Mouse (Mus musculus) intestine, embryonic 15.5 days (tissue): ENCODE results near the gene Cdx4. TPM values are rescaled to one million over a fixed set of nuclear protein-coding genes. Genes with fewer than 3 reads are reported as not detected.

Source experiments
- ATAC-seq: fragments of 200-750 bp; cut with Nextera tagmentation; 2 replicates; pipeline ENCODE4 v1.8.0; 2017; ENCODE audit warnings: moderate TSS enrichment, moderate library complexity
- H3K27ac ChIP-seq: fragments of 300-500 bp; sonication (generic); 2 replicates; pipeline ENCODE4 v1.5.1; 2015; ENCODE audit warnings: mild to moderate bottlenecking, inconsistent platforms
- H3K27me3 ChIP-seq: fragments of 300-500 bp; sonication (generic); replicated peaks from 2 replicates; pipeline ENCODE4 v1.6.1; 2015; ENCODE audit warnings: inconsistent platforms
- H3K36me3 ChIP-seq: fragments of 300-500 bp; sonication (generic); 2 replicates; pipeline ENCODE4 v1.6.1; 2015; ENCODE audit warnings: inconsistent platforms
- H3K4me1 ChIP-seq: fragments of 300-500 bp; sonication (generic); replicated peaks from 2 replicates; pipeline ENCODE4 v1.6.1; 2015; ENCODE audit warnings: inconsistent platforms
- H3K4me2 ChIP-seq: fragments of 300-500 bp; sonication (generic); replicated peaks from 2 replicates; pipeline ENCODE4 v1.6.1; 2015; ENCODE audit warnings: mild to moderate bottlenecking, inconsistent platforms
- H3K4me3 ChIP-seq: fragments of 300-500 bp; sonication (generic); replicated peaks from 2 replicates; pipeline ENCODE4 v1.5.1; 2015; ENCODE audit warnings: inconsistent platforms
- H3K9ac ChIP-seq: fragments of 300-500 bp; sonication (generic); 2 replicates; pipeline ENCODE4 v1.6.1; 2015; ENCODE audit warnings: inconsistent platforms
- H3K9me3 ChIP-seq: fragments of 300-500 bp; sonication (generic); 2 replicates; pipeline ENCODE4 v1.6.1; 2016; ENCODE audit warnings: inconsistent platforms
- WGBS: fragments of 180-500 bp; shearing (Covaris S2); methylation state at CpG from one replicate; pipeline ENCODE4 v1.1.7; 2015; 5-methylcytosine and 5-hydroxymethylcytosine counted together
- polyA plus RNA-seq: library from polyadenylated mRNA; unstranded; fragments of >200 nt; fragmentation: Nextera tagmentation; extraction: Ambion mirVana; gene quantifications from 2 replicates; pipeline ENCODE4 v1.2.1, GENCODE M21; 2015

Gene Cdx4
- polyA plus RNA-seq, 1 experiment from 2014 or later: not detected

- ATAC-seq: peak; percentile 95
- Histone ChIP-seq H3K9me3 (no peaks in the 10 kb centered on the region), H3K27me3 (no peaks in the 10 kb centered on the region), H3K4me1 (no peaks in the 10 kb centered on the region), H3K4me2 (no peak overlapping the region), H3K9ac (no peak overlapping the region), H3K4me3 (no peak overlapping the region), H3K27ac (0 out of 2 replicates have a peak overlapping the region, but pooled peaks have one; percentile 23), H3K36me3 (no peaks in the 10 kb centered on the region)
- WGBS: 53% methylated on average over 5 of the region's 5 CpGs
Observed at GRCm38 (mm10) chrX:103331125-103331858, 10.1 kb downstream of the Cdx4 start.

- Histone ChIP-seq H3K4me1 (no peaks in the 10 kb centered on the region), H3K27me3 (0 out of 2 replicates have a peak, but pooled peaks cover 8% of the 10 kb centered on the region), H3K27ac (no peak overlapping the region), H3K36me3 (no peaks in the 10 kb centered on the region), H3K4me3 (no peak overlapping the region), H3K9me3 (no peaks in the 10 kb centered on the region), H3K4me2 (no peak overlapping the region), H3K9ac (no peak overlapping the region)
- 70% methylated on average over 3 of the region's 3 CpGs for WGBS
- ATAC-seq: no peak
Observed at GRCm38 (mm10) chrX:103341369-103342113, 20.3 kb downstream of the Cdx4 start.

- Histone ChIP-seq H3K27ac (no peak overlapping the region), H3K4me1 (no peaks in the 10 kb centered on the region), H3K4me3 (peak overlapping the region; percentile 52; the same call in 1 of the 2 replicates), H3K27me3 (no peaks in the 10 kb centered on the region), H3K36me3 (no peaks in the 10 kb centered on the region), H3K4me2 (peak overlapping the region; percentile 53), H3K9ac (no peak overlapping the region), H3K9me3 (no peaks in the 10 kb centered on the region)
- ATAC-seq: 0 out of 2 replicates have a peak, but pooled peaks have one; percentile 16
- 47% methylated on average over 5 of the region's 5 CpGs for WGBS
Observed at GRCm38 (mm10) chrX:103355784-103356183, 34.6 kb downstream of the Cdx4 start.

- WGBS: 13% methylated on average over 33 of the region's 34 CpGs
Observed at GRCm38 (mm10) chrX:103356287-103356686, 35.1 kb downstream of the Cdx4 start, which contains the start of gene Chic1. TSS of gene Chic1 (plus strand) at chrX:103356476.

GRCm38 (mm10) chrX:103356761-103357236 is 35.6 kb downstream of the Cdx4 start:
- Histone ChIP-seq H3K9ac (peak overlapping the region; percentile 46), H3K36me3 (no peaks in the 10 kb centered on the region), H3K4me1 (no peaks in the 10 kb centered on the region), H3K4me2 (peak overlapping the region; percentile 53), H3K4me3 (peak overlapping the region; percentile 52), H3K27me3 (no peaks in the 10 kb centered on the region), H3K9me3 (no peaks in the 10 kb centered on the region), H3K27ac (no peak overlapping the region)
- peak; percentile 57 for ATAC-seq
- 11% methylated on average over 24 of the region's 24 CpGs for WGBS

More at GRCm38 (mm10) chrX:103356287-103356686, 35.1 kb downstream of the Cdx4 start, which contains the start of gene Chic1:
- Histone ChIP-seq H3K27ac (no peak within 1 kb of the TSS), H3K4me2 (peak within 1 kb of the TSS; percentile 53), H3K9me3 (no peaks in the 10 kb centered on the region), H3K4me3 (peak within 1 kb of the TSS; percentile 52), H3K4me1 (no peaks in the 10 kb centered on the region), H3K36me3 (no peaks in the 10 kb centered on the region), H3K27me3 (no peaks in the 10 kb centered on the region), H3K9ac (peak within 1 kb of the TSS; percentile 46)
- ATAC-seq: peak; percentile 94

- no peak for ATAC-seq
- Histone ChIP-seq H3K36me3 (no peaks in the 10 kb centered on the region), H3K27me3 (no peaks in the 10 kb centered on the region), H3K27ac (no peak overlapping the region), H3K9me3 (no peaks in the 10 kb centered on the region), H3K9ac (no peak overlapping the region), H3K4me3 (no peak overlapping the region), H3K4me2 (no peak overlapping the region), H3K4me1 (no peaks in the 10 kb centered on the region)
- 50% methylated on average over 5 of the region's 5 CpGs for WGBS
Observed at GRCm38 (mm10) chrX:103366201-103366600, 45.0 kb downstream of the Cdx4 start.

- H3K4me1 ChIP-seq: no peaks in the 10 kb centered on the region
- no peak overlapping the region for H3K9ac ChIP-seq
- no peaks in the 10 kb centered on the region; the same call in 1 of the 2 replicates for H3K27me3 ChIP-seq
- H3K4me3 ChIP-seq: no peak overlapping the region
- H3K36me3 ChIP-seq: no peaks in the 10 kb centered on the region
- no peak for ATAC-seq
- H3K9me3 ChIP-seq: no peaks in the 10 kb centered on the region
- WGBS: 75% methylated on average over 3 of the region's 3 CpGs
- no peak overlapping the region for H3K27ac ChIP-seq
- no peak overlapping the region for H3K4me2 ChIP-seq
Observed at GRCm38 (mm10) chrX:103368650-103369049, 47.5 kb downstream of the Cdx4 start.

GRCm38 (mm10) chrX:103371221-103371620 is 50.0 kb downstream of the Cdx4 start:
- H3K4me3 ChIP-seq: no peak overlapping the region
- no peaks in the 10 kb centered on the region for H3K36me3 ChIP-seq
- WGBS: 73% methylated on average over 2 of the region's 2 CpGs
- H3K27ac ChIP-seq: no peak overlapping the region
- no peak for ATAC-seq
- H3K27me3 ChIP-seq: no peaks in the 10 kb centered on the region; the same call in 1 of the 2 replicates
- H3K9ac ChIP-seq: no peak overlapping the region
- no peak overlapping the region for H3K4me2 ChIP-seq
- H3K9me3 ChIP-seq: no peaks in the 10 kb centered on the region
- H3K4me1 ChIP-seq: no peaks in the 10 kb centered on the region

GRCm38 (mm10) chrX:103371627-103372026 is 50.4 kb downstream of the Cdx4 start:
- ATAC-seq: no peak
- Histone ChIP-seq H3K4me2 (no peak overlapping the region), H3K4me3 (no peak overlapping the region), H3K27me3 (no peaks in the 10 kb centered on the region; the same call in 1 of the 2 replicates), H3K27ac (no peak overlapping the region), H3K4me1 (no peaks in the 10 kb centered on the region), H3K9ac (no peak overlapping the region), H3K36me3 (no peaks in the 10 kb centered on the region), H3K9me3 (no peaks in the 10 kb centered on the region)
- WGBS: 45% methylated on average over 2 of the region's 2 CpGs

- Histone ChIP-seq H3K4me2 (no peak overlapping the region), H3K36me3 (no peaks in the 10 kb centered on the region), H3K27ac (no peak overlapping the region), H3K9ac (no peak overlapping the region), H3K4me1 (no peaks in the 10 kb centered on the region), H3K9me3 (no peaks in the 10 kb centered on the region), H3K27me3 (no peaks in the 10 kb centered on the region; the same call in 1 of the 2 replicates), H3K4me3 (no peak overlapping the region)
- 56% methylated on average over 5 of the region's 5 CpGs for WGBS
- ATAC-seq: no peak
Observed at GRCm38 (mm10) chrX:103374250-103374649, 53.1 kb downstream of the Cdx4 start.
